Mouse (Mus musculus) kidney, postnatal 14 days (tissue): ENCODE results near the gene Pik3r5.
A peak's percentile ranks its signal among the peaks of the same experiment; 100 is the strongest.

Experiments
- DNase-seq: peaks from one replicate; pipeline ENCODE4 v3.0.0; 2022; ENCODE audit warnings: mixed read lengths

Pik3r5 gene

GRCm38 (mm10) chr11:68451747-68452405 is 20.0 kb downstream of the Pik3r5 start:
- DNase-seq = no peak

- DNase-seq = no peak
Measured at GRCm38 (mm10) chr11:68452740-68453139, 20.8 kb downstream of the Pik3r5 start.

- no peak for DNase-seq
Measured at GRCm38 (mm10) chr11:68453301-68453700, 21.4 kb downstream of the Pik3r5 start.

- DNase-seq = no peak
Measured at GRCm38 (mm10) chr11:68458086-68458485, 26.2 kb downstream of the Pik3r5 start.

- DNase-seq = no peak
Measured at GRCm38 (mm10) chr11:68459021-68459420, 27.1 kb downstream of the Pik3r5 start.

GRCm38 (mm10) chr11:68459486-68459885 is 27.6 kb downstream of the Pik3r5 start:
- DNase-seq = no peak

GRCm38 (mm10) chr11:68462716-68463115 is 30.8 kb downstream of the Pik3r5 start:
- no peak for DNase-seq

GRCm38 (mm10) chr11:68464260-68464659 is 32.3 kb downstream of the Pik3r5 start:
- no peak for DNase-seq

- DNase-seq = no peak
Measured at GRCm38 (mm10) chr11:68465090-68465489, 33.2 kb downstream of the Pik3r5 start.

- no peak for DNase-seq
Measured at GRCm38 (mm10) chr11:68467441-68467840, 35.5 kb downstream of the Pik3r5 start.

- no peak for DNase-seq
Measured at GRCm38 (mm10) chr11:68467962-68468612, 36.2 kb downstream of the Pik3r5 start.

- DNase-seq = no peak
Measured at GRCm38 (mm10) chr11:68468886-68469285, 37.0 kb downstream of the Pik3r5 start.

- DNase-seq = no peak
Measured at GRCm38 (mm10) chr11:68472162-68472849, 40.4 kb downstream of the Pik3r5 start.

GRCm38 (mm10) chr11:68474600-68474999 is 42.7 kb downstream of the Pik3r5 start:
- DNase-seq = no peak

GRCm38 (mm10) chr11:68475676-68476075 is 43.8 kb downstream of the Pik3r5 start:
- no peak for DNase-seq

- DNase-seq = no peak
Measured at GRCm38 (mm10) chr11:68477661-68478060, 45.7 kb downstream of the Pik3r5 start.

GRCm38 (mm10) chr11:68478574-68478981 is 46.7 kb downstream of the Pik3r5 start:
- DNase-seq = no peak

GRCm38 (mm10) chr11:68480660-68481059 is 48.7 kb downstream of the Pik3r5 start:
- DNase-seq = no peak

- DNase-seq = no peak
Measured at GRCm38 (mm10) chr11:68482001-68482400, 50.1 kb downstream of the Pik3r5 start.

GRCm38 (mm10) chr11:68483213-68483612 is 51.3 kb downstream of the Pik3r5 start:
- no peak for DNase-seq

GRCm38 (mm10) chr11:68484431-68484830 is 52.5 kb downstream of the Pik3r5 start:
- no peak for DNase-seq

GRCm38 (mm10) chr11:68485206-68485942 is 53.5 kb downstream of the Pik3r5 start:
- peak; percentile 52 for DNase-seq

GRCm38 (mm10) chr11:68486093-68486492 is 54.2 kb downstream of the Pik3r5 start:
- DNase-seq = no peak
